ENCODE assay signal across 23 mouse cellular contexts in genomic region chr2:165003108-165003507, GRCm38 (mm10). TPM values are rescaled to one million over a fixed set of nuclear protein-coding genes. Genes with fewer than 3 reads are reported as not detected.
DNase-seq lines count a peak whose midpoint lies in the region; ATAC-seq lines count a peak whose summit lies in the region.
"Had no signal": no experiment of that assay in that cellular context is flagged by ENCODE, and none has a peak within 500 bp of the region (broad histone marks: within the 10 kb centered on the region; RNA-seq: fewer than 3 reads in every experiment).

No protein-coding gene starts in this region.

- no peak overlapping the region for H3K4me3 ChIP-seq in kidney, embryonic 14.5 days (ENCODE audit: low read length)
- no peak overlapping the region for H3K4me3 ChIP-seq in midbrain, embryonic 14.5 days (replicated peaks; ENCODE audit: low read depth, low read length)
- H3K4me3 ChIP-seq in midbrain, embryonic 11.5 days (ENCODE audit: low read depth, low read length), result no peak overlapping the region
- H3K4me3 ChIP-seq: embryonic facial prominence, embryonic 13.5 days; erythroblast, embryonic 14.5 days; heart, embryonic 10.5 days; hindbrain, embryonic 15.5 days; limb, embryonic 10.5 days; liver, embryonic 15.5 days; lung, embryonic 15.5 days; megakaryocyte, embryonic 14.5 days; stomach, embryonic 15.5 days had no signal

- H3K27me3 ChIP-seq in kidney, embryonic 14.5 days (ENCODE audit: control insufficient read depth, insufficient read depth, low read length), result peaks cover 14% of the 10 kb centered on the region
- H3K27me3 ChIP-seq in midbrain, embryonic 14.5 days (ENCODE audit: control insufficient read depth, insufficient read depth, low read length), result 0 out of 2 replicates have a peak, but pooled peaks cover 2% of the 10 kb centered on the region
- H3K27me3 ChIP-seq in midbrain, embryonic 11.5 days (ENCODE audit: control insufficient read depth, insufficient read depth, low read length), result peaks cover 12% of the 10 kb centered on the region
- H3K27me3 ChIP-seq: hindbrain, embryonic 15.5 days had no signal

- H3K4me1 ChIP-seq in kidney, embryonic 14.5 days (ENCODE audit: control insufficient read depth, insufficient read depth, low read length), result peaks cover 7% of the 10 kb centered on the region
- H3K4me1 ChIP-seq in midbrain, embryonic 14.5 days (ENCODE audit: control insufficient read depth, insufficient read depth, low read length), result peaks cover 5% of the 10 kb centered on the region; the same call in 1 of the 2 replicates
- peaks cover 2% of the 10 kb centered on the region for H3K4me1 ChIP-seq in midbrain, embryonic 11.5 days (ENCODE audit: control insufficient read depth, insufficient read depth, low read length)

- H3K4me2 ChIP-seq in kidney, embryonic 14.5 days (replicated peaks; ENCODE audit: low read depth, low read length), result no peak overlapping the region
- no peak overlapping the region for H3K4me2 ChIP-seq in midbrain, embryonic 14.5 days (ENCODE audit: low read length)
- H3K4me2 ChIP-seq in midbrain, embryonic 11.5 days, result no peak overlapping the region
- H3K4me2 ChIP-seq: embryonic facial prominence, embryonic 13.5 days; hindbrain, embryonic 15.5 days; liver, embryonic 15.5 days; lung, embryonic 15.5 days; stomach, embryonic 15.5 days had no signal

- 88% methylated on average over 3 of the region's 3 CpGs for WGBS in kidney, embryonic 14.5 days
- 74% methylated on average over 3 of the region's 3 CpGs for WGBS in midbrain, embryonic 14.5 days
- WGBS in midbrain, embryonic 11.5 days, result 83% methylated on average over 3 of the region's 3 CpGs

- H3K36me3 ChIP-seq in kidney, embryonic 14.5 days (ENCODE audit: control insufficient read depth, insufficient read depth, low read length), result peaks cover 94% of the 10 kb centered on the region
- H3K36me3 ChIP-seq in midbrain, embryonic 14.5 days (ENCODE audit: control insufficient read depth, insufficient read depth, low read length), result peaks cover 99% of the 10 kb centered on the region
- H3K36me3 ChIP-seq in midbrain, embryonic 11.5 days (ENCODE audit: control insufficient read depth, insufficient read depth, low read length), result peaks cover 52% of the 10 kb centered on the region

- H3K27ac ChIP-seq in kidney, embryonic 14.5 days (ENCODE audit: low read depth, low read length), result no peak overlapping the region
- 0 out of 2 replicates have a peak overlapping the region, but pooled peaks have one; percentile 20 for H3K27ac ChIP-seq in midbrain, embryonic 14.5 days (replicated peaks; ENCODE audit: low read depth, low read length)
- H3K27ac ChIP-seq in midbrain, embryonic 11.5 days (ENCODE audit: low read depth, low read length), result no peak overlapping the region
- H3K27ac ChIP-seq: embryonic facial prominence, embryonic 13.5 days; heart, embryonic 10.5 days; hindbrain, embryonic 15.5 days; limb, embryonic 10.5 days; liver, embryonic 15.5 days; lung, embryonic 15.5 days; stomach, embryonic 15.5 days had no signal

- peak; percentile 37 for DNase-seq in cerebellum, adult 9-10 months
- no peak for DNase-seq in cerebellum, postnatal 36 days
- DNase-seq in kidney, adult 18-20 months, result peak; percentile 34
- DNase-seq in midbrain, embryonic 14.5 days, result no peak
- no peak for DNase-seq in midbrain, embryonic 11.5 days (ENCODE audit: low spot score, missing footprints)
- DNase-seq in adipocyte (ENCODE audit: low spot score), result no peak
- DNase-seq: embryo, embryonic 11 days; gastrocnemius, postnatal 10 days; liver; lung, postnatal 36 days; thymus, postnatal 36 days had no signal

- H3K9me3 ChIP-seq in kidney, embryonic 14.5 days (ENCODE audit: control insufficient read depth, low read length), result no peaks in the 10 kb centered on the region
- no peaks in the 10 kb centered on the region for H3K9me3 ChIP-seq in midbrain, embryonic 14.5 days (ENCODE audit: control insufficient read depth, low read length)
- H3K9me3 ChIP-seq in midbrain, embryonic 11.5 days (ENCODE audit: control insufficient read depth, low read length), result no peaks in the 10 kb centered on the region
- H3K9me3 ChIP-seq: embryonic facial prominence, embryonic 13.5 days; heart, embryonic 10.5 days; hindbrain, embryonic 15.5 days; limb, embryonic 10.5 days; liver, embryonic 15.5 days; lung, embryonic 15.5 days; megakaryocyte, embryonic 14.5 days; stomach, embryonic 15.5 days had no signal

- no peak overlapping the region for H3K9ac ChIP-seq in kidney, embryonic 14.5 days (ENCODE audit: low read depth, low read length)
- no peak overlapping the region for H3K9ac ChIP-seq in midbrain, embryonic 14.5 days (replicated peaks; ENCODE audit: low read length)
- H3K9ac ChIP-seq in midbrain, embryonic 11.5 days (ENCODE audit: low read length), result no peak overlapping the region
- H3K9ac ChIP-seq: embryonic facial prominence, embryonic 13.5 days; hindbrain, embryonic 15.5 days; liver, embryonic 15.5 days; lung, embryonic 15.5 days; stomach, embryonic 15.5 days had no signal

- no peak for ATAC-seq in kidney, embryonic 14.5 days (ENCODE audit: low FRiP score, low TSS enrichment)
- no peak for ATAC-seq in midbrain, embryonic 14.5 days (ENCODE audit: low FRiP score, low TSS enrichment)
- no peak for ATAC-seq in midbrain, embryonic 11.5 days (ENCODE audit: low FRiP score)
- ATAC-seq: CD4-positive, CD25-positive, alpha-beta regulatory T cell, adult 4 months; forebrain, embryonic 14.5 days had no signal

RNA-seq across cellular contexts. Expression of gene Ncoa5, which starts 31.6 kb away (rescaled TPM):
- polyA plus RNA-seq in kidney, embryonic 14.5 days (2014; fragmentation: Nextera tagmentation; extraction: Ambion mirVana), result 34.6 and 71.1 TPM in 2 replicates
- 76.6 and 105 TPM in 2 replicates for polyA plus RNA-seq in midbrain, embryonic 14.5 days (2014; fragmentation: Nextera tagmentation; extraction: Ambion mirVana)
- polyA plus RNA-seq in midbrain, embryonic 11.5 days (2014; fragmentation: Nextera tagmentation; extraction: Ambion mirVana), result 76.9 and 85.6 TPM in 2 replicates

RNA-seq across cellular contexts. Expression of gene Slc12a5, which starts 42.5 kb away (rescaled TPM):
- 1.5 and 1.6 TPM in 2 replicates for polyA plus RNA-seq in kidney, embryonic 14.5 days (2014; fragmentation: Nextera tagmentation; extraction: Ambion mirVana)
- 53.8 and 63.0 TPM in 2 replicates for polyA plus RNA-seq in midbrain, embryonic 14.5 days (2014; fragmentation: Nextera tagmentation; extraction: Ambion mirVana)
- polyA plus RNA-seq in midbrain, embryonic 11.5 days (2014; fragmentation: Nextera tagmentation; extraction: Ambion mirVana), result 2.8 and 3.0 TPM in 2 replicates
- polyA plus RNA-seq: erythroblast, embryonic 14.5 days had no signal

RNA-seq across cellular contexts. Expression of gene Cd40, which starts 52.3 kb away (rescaled TPM):
- polyA plus RNA-seq in kidney, embryonic 14.5 days (2014; fragmentation: Nextera tagmentation; extraction: Ambion mirVana), result 6.4 and 7.3 TPM in 2 replicates
- polyA plus RNA-seq in midbrain, embryonic 14.5 days (2014; fragmentation: Nextera tagmentation; extraction: Ambion mirVana), result 5.1 and 7.3 TPM in 2 replicates
- polyA plus RNA-seq in midbrain, embryonic 11.5 days (2014; fragmentation: Nextera tagmentation; extraction: Ambion mirVana), result 5.6 and 7.3 TPM in 2 replicates

Comparison
In these comparisons a context has a peak if more than half of its experiments do, and no peak if none do; other contexts are left out.
1. DNase-seq: peak in cerebellum, adult 9-10 months (single experiment) and kidney, adult 18-20 months (single experiment); none in cerebellum, postnatal 36 days (0 of 2), midbrain, embryonic 14.5 days (single experiment), midbrain, embryonic 11.5 days (single experiment) and adipocyte (single experiment).
2. RNA of gene Slc12a5, which starts 42.5 kb away (polyA plus RNA-seq): 53.8 to 63.0 TPM in midbrain, embryonic 14.5 days; 2.8 to 3.0 TPM in midbrain, embryonic 11.5 days and 1.5 to 1.6 TPM in kidney, embryonic 14.5 days; every median in the first group is over 10 times any median in the second.